Mouse (Mus musculus) heart, adult 18-20 months (tissue): ENCODE results near the gene Cytl1. TPM values are rescaled to one million over a fixed set of nuclear protein-coding genes. Genes with fewer than 3 reads are reported as not detected.
A peak's percentile ranks its signal among the peaks of the same experiment; 100 is the strongest.

Experiments
- DNase-seq, 2 experiments: peaks; one replicate each; pipeline ENCODE4 v3.0.0; 2021 to 2022; ENCODE audit warnings: mixed read lengths in 1 of 2
- long read RNA-seq, 2 experiments: library from polyadenylated mRNA; stranded (forward); transcript quantifications; one replicate each; pipeline ENCODE4 v2.0.0; 2021
- total RNA-seq, 2 experiments: library from RNA; stranded (reverse); gene quantifications; 2 replicates each; pipeline ENCODE4 v1.2.3; 2021

The Cytl1 gene
- 10 to 100 TPM; 22.8 to 36.8 TPM for total RNA-seq
- long read RNA-seq, experiment 1, transcript Cytl1-201 (4 exons, 974 nt): major isoform, 18 of 19 reads
- long read RNA-seq, experiment 1, partial matches to known transcripts: 1 of 19 reads
- long read RNA-seq, experiment 1, other reads (novel, unspliced or antisense): 0 of 19 reads
- long read RNA-seq, experiment 2, transcript Cytl1-201 (4 exons, 974 nt): major isoform, 14 of 16 reads
- long read RNA-seq, experiment 2, partial matches to known transcripts: 2 of 16 reads
- long read RNA-seq, experiment 2, other reads (novel, unspliced or antisense): 0 of 16 reads

DNA sequence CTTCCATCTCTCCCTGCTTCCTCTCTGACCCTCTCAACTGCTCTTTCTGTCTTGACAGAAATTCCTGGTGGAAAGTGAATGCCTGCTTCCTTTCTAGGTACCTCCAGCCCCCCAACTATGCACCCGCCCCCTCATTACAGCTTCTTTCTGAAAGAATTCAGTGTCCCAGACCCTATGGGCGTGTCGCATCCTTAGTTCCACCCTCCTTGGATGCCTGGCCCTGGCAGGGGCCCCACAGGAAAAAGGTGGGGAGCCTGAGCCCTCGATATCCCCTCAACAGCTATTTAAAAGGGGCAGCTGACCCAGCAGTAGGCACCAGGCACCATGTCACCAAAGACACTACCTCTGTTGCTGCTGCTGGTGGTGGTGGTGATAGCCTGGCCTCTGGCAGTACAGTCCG is at the start of gene Cytl1:
TSS of gene Cytl1 (plus strand) at position 296 of the 400 bp plus-strand sequence.
- peak in 1 of 2 experiments; percentile 68 for DNase-seq

DNA sequence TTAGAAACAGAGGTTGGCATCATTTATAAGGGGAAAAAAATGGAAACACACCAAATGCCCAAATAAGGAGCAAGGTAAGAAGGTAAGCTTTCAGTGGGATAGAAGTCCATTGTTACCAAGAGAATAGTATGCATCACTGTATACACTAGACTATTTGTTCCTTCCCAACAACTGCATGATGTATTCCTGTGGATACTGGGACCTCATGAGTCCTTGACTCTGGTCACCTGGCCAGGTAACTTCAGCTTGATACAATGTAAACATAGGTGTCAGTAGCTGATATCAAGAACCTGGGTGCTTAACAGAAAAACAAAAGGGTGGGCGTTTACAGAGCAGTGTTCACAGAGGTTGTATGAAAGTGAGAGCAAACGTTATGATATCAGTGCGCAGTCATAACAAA is 42.6 kb upstream of the Cytl1 start:
- DNase-seq: no peak

DNA sequence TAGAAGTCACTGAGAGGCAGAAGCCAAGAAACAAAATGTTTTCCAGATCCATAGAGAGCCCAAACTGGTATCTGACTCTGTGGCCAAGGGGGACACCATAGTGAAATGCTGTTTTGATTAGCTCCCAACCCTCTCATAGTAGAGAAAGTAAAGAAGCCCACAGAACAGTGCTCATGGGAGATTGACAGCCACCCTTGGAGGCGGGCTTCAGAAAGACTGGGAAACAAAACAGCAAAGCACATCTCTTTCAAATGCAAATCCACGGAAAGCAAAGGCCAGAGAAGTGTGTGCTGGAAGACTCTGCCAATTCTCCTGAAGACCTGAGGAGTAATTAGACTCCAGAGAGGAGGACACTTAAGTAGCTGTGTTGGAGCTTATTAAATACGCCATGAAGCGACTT is 39.5 kb upstream of the Cytl1 start:
- DNase-seq: no peak

DNA sequence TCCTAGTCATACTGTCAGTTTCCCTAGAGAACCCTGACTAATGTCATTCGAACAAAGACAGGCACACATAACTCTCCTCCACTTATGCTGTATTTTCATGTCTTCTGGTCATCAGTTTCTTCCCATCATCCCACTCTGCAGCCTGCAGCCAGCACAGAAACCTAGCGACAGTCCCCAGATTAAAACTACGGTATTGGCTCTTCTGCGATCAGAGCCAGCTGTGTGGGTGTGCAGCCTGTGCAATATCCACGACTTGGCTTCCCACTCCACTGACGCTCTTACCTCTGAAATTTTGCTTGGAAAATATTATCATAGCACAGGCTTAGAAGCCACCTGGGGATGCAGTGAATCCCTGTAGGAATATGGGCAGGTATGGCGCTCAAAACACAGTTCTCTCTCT is 38.0 kb upstream of the Cytl1 start:
- DNase-seq: no peak

DNA sequence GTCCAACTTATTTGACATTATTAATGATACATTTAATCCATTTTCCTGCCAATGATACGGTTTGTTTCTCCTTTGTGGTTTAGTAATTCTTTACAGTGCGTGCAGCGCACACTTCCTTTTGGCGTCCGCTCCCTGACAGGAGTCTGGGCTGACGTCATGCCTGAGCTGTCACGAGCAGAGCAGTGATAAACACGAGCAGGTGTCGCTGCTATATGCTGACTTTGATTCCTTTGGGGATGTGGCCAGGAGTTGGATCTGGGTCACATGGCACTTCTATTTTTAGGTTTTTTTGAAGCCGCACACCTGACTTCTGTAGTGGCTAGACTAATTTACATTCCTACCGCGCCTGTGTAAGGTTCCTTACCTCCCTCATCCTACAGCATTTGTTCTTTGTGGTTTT is 35.6 kb upstream of the Cytl1 start:
- DNase-seq: peak; percentile 40 to 41

DNA sequence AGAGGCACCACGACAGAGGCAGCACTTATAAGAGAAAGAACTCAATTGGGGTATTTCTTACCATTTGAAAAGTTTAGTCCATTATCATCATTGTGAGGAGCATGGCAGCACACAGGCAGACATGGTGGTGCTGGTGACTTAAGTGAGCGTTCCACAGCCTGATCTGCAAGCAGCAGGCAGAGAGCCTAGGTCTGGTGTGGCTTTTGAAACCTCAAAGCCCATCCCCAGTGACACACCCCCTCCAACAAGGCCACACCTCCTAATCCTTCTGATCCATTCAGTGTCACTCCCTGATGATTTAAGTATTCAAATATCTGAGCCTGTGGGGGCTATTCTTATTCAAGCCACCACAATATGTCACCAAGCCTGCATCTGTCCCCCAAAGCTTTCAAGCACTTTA is 30.4 kb upstream of the Cytl1 start:
- no peak for DNase-seq

DNA sequence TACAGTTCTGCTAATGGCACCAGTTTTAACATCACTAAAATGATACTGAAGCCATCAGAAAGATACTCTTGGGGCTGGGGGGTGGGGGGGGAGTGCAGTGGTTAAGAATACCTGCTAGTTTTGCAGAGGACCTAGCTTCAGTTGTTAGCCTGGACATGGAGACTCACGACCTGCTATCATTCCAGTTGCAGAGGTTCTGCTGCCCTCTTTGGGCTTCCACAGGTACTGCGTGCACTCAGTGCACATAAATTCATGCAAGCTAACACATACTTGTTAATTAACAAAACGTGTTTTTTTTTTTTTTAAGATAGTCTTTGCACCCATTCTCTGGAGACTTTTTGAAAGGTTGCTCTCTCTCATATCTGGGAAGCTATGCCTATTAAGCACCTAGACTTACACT is 27.2 kb upstream of the Cytl1 start:
- no peak for DNase-seq

DNA sequence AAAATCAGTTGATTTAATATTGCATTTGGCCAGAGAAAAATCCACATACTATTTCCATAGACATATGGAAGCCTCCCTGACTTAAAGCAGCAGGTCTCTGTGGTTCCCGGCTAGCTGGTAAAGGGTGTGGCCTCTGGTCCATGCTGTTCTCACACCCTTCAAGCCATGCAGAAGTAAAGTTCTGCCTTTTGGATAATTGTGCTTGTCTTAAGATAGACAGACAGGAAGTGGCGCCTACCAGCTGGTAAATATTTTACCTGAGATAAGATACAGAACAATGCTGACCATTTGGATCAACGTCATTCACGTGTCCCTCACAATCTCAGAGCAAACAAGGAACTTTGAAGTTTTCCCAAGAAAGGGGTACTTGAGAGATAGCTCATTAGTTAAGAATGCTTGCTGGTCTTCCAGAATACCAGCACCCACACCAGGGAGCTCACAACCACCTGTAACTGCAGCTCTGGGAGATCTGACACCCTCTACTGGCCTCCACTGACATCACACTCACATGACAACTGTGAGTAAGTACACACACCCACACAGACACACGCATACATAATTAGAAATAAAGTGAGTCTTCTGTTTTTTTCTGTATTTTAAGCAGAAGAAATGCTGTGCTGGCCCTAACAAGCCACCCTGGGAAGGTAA is 25.9 kb upstream of the Cytl1 start:
- no peak for DNase-seq

DNA sequence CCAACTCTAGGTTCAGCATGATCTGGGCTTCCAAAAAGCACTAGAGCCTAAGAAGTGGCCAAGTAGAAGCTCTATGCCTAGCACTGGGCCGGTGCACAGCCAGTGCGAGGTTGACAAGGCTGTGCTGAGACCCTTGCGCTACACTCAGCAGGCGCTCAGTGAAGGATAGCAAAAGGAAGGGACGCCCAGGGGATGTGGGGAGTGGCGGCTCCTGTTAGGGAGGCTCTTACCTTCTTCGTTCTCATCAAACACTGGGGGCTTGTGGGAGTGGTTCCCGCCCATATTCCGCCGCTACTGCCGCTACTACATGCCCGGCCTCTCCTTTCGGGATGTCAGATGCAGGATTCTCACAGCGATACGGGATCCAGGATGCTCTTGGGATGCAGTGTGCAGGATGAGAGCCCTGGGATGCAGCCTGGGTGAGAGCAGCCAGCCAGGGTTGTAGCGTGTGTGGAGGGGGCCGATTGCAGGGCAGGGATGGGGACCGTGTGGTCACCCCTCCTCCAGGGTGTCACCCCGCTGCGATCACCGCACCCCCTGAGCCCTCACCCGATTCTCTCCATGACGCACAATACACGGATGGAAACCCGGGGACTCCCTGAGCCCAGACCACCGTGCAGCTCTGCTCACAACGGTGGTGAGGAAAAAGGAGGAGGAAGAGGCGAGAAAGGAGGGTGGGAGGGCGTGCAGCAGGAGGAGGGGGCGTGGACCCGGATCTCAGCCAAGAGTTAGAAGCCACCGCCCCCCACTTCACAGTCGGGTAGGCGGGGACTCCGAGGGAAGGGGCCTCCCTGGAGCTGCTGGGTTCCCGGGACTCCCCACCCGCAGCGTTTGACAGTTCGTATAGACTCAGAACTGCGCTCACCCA is 18.6 kb upstream of the Cytl1 start, which contains the start of gene Stk32b:
TSS of gene Stk32b (minus strand) at position 667 of the 868 bp plus-strand sequence.
- peak; percentile 35 to 39 for DNase-seq

DNA sequence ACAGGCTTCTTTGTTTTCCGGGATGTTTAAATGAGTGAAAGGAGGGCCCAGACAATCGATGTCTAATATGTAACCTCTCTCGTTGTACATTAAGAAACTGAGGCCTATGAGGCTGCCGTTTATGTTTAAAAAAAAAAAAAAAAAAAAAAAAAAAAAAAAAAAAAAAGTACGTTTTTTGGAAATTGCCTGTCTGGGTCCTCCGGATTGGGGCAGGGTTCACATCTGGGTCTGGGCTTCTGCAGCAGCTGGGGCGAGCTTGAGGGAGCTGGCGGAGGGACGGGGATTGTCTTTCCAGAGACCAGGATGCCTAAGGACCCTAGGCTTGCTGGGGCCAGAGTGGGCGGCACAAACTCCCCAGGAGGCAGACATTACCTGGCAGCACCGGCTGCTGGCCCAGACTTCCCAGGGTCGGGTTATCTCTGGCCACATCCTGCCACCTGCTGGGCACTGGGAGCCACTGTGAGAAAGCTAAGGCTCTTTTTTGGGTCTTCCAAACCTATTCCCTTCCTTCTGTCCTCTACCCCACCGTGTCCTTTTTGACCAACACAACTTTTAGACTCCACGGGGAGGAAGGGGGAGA is 17.8 kb upstream of the Cytl1 start:
- DNase-seq: peak; percentile 46 to 68

DNA sequence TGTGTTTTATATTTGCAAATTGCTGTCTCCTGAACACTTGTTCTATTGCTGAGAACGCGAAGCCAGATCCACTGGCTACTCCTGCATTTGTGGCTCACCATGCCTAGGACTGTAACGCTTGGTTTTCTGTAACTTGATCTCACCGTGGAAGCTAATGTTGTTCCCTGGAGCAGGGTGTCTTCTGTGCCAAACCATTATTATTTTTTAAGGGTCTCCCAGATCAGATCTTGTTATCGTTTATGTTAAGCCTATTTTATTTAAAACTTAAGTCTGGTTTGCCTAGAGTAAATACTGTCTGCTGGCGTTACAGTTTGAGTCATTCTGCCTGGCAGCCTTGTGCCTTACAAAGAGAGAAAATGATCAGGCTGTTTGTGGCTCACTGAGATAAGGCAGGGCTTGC is 14.6 kb upstream of the Cytl1 start:
- DNase-seq: no peak

DNA sequence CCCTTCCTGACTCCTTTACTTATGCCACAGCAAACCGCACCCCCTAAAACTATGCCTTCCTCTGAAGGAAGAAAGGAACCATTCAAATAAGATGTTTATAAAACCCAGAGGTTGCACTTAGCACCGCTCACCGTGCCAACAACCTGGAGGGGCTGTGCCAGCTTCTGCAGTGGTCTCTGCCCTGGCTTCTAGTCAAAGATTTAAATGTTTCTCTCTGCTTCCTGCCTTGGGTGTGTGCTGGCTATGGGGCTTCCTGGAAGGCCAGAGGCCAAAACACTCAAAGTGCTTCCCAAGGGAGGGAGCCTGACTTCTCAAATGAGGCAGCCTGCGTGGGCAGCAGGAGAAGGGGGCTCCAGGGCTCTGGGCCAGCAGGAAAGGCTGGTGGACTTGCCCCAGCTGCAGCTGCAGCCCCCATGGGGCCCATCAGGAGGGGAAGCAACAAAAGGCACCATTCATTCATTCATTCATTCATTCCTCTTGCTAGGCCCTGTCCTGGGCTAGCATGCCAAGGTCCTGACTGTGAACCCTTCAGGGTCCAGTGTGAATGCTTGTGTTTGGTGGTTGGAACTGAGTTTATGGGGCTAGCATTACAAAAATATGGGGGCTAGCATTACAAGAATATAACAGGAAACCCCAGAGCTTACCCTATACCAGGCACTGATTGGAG is 10.0 kb upstream of the Cytl1 start:
- peak in 1 of 2 experiments; percentile 51 for DNase-seq

DNA sequence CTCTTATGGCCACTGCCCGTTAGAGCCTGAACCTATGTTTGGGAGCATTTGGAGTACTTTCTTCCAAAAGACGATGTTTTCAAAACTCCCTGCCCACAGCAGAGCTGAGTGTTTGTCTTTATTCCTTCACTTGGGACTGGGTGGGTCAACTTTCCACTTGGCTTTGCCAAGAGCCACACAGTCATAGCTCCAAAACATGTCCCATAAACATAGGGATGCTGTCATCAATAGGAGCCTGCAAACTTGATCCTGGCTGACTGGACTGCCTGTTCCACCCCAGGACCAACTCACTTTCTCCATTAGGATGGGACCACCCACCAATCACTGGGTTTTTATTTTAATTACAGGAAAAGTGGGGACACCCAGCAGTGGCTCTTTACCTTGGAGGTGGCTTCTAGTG is 4.5 kb upstream of the Cytl1 start:
- DNase-seq: peak; percentile 52 to 78

DNA sequence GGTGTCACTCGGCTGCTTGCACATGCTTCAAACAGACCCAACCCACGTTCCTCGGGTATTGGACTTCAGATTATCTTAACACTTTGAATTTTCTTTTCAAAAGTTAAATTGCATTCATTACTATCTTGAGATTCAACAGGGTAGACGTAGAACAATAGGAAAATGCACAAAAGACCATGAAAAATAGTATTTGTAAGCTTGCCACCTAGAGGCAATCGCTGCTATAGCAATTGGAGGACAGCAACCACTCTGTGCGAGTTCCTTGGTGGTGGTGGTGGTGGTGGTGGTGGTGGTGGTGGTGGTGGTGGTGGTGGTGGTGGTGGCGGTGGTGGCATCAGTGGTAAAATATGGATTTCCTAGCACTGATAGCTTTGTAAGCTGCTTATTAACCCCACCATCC is 894 bp downstream of the Cytl1 start:
- no peak for DNase-seq

DNA sequence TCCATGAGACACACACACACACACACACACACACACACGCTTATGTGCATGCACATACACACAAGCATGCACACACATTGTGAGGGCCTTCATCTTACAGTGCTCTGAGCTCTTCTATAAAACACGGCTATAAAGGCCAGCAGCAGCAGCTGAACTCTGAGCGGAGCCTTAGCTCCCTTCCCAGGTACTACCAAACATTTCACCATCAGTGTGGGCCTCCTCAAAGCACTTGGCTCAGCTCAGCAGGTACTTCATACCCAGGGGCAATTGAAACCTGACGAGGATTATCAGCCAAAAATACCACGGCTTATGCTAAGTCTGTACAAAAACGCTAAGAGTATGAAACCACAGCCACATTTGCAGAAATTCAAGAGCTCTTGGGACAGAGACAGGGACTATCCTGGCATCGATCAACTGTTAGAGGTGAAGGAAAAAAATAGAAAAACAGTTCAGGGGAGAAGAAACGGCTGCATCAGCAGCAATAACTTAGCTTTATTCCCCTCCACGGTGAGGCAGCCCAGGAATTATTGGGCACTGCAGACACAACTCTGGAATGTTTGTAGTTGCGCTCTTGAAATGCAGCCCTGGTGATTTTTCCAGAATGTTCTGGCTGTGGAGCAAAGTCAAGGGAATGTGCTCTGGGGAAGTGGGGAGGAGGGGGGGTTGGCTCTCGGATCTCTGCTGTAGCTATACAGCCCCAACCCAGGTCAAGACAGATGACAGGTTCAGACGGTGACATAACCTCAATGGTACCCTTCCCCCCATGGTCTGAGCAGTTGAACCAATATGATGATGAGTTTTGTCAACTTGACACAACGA is 8.8 kb downstream of the Cytl1 start:
- no peak for DNase-seq

DNA sequence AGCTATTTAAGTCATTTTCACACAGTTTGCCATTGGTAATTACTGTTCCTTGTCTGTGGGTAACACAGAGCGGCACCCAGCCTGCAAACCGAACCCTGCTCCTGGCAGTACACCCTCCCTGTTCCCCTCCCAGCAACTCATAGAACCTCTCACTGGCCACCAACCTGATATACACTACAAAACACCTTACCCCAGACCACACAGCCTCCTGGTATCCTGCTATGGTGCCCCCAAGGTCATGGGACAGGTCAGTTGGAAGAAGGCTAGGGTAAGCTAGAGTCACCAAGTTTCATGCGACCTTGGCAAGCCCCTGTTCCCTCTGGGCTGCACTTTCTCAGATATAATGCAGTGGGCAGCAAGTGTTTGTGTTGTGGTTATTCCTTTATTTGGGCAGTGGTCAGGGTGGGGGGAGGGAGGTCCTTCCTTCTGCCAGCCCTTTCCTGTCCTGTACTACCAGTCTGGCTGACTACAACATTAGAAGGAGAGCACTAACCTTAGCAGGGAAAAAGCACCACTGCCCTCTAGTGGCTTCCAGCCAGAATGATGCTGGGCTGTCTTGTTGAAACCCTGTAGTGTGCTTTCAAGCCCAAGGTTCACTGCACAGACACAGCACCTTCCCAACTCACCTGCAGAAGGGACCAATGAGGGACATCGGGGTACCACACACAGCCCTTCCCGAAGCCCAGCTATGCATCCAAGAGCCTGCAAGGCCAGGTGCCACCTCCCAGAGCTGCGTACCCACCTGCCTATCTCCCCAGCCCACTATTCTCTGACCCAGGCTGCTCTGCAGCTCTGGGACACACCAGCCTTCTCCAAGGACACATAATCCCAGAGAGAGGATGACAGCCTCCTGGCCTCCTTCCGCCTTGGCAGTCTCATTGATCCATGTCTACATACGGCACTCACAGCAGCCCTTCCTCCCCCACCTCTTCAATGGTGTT is 17.0 kb downstream of the Cytl1 start:
- DNase-seq: peak; percentile 61 to 78

DNA sequence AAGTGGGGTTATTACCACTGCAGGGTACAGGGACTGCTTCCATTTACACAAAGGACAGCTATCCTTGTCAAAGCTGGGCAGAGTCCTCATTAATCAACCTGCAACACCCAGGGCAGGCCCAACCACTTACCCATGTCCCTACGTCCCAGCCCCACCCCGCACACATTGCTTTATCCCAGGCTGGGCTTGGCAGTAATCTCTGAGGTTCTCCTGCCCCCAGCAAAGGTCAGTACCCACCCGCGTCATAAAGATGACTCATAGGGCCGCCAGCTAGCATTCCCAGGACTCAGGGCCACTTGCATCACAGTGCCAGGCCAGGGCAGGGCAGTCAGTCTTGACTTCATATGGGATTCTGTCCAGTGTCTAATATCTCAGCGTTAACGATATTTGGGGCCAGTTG is 18.0 kb downstream of the Cytl1 start:
- DNase-seq: no peak

DNA sequence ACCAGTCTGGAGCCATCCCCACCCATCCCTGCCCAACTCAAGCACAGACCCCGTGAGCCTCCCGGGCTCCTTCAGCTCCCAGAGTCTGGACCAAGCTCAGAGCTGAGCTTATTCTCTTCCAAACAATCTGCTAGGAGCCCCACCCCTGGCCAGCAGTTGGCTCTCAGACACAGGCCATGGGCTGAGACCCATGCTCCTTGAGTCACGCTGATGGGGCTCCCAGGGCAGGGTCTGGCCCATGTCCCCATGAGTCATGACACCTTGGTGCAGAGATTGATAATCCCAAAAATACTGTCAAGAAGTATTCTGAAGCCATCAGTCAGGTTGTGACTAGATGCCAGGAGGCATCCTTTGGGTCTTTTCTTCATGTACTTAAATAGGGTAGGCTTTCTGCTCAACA is 26.7 kb downstream of the Cytl1 start:
- peak in 1 of 2 experiments; percentile 38 for DNase-seq

DNA sequence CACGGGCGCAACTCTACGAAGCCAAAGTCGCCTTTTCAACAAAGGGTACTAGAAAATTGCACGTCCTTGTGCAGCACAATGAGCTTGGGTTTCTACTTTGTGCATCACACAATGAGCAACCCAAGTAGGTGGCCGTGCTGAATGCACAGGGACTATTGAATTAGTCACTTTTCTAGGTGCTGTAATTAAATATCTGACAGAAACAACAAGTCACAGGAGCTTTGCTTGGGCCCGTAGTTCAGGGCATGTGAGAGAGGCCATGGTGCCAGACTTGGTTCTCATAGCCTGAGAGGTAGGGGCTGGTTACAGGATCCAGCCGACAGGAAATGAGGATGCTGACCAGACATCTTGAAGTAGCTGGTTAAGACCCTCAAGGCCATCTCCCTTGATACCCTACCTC is 30.5 kb downstream of the Cytl1 start:
- no peak for DNase-seq

DNA sequence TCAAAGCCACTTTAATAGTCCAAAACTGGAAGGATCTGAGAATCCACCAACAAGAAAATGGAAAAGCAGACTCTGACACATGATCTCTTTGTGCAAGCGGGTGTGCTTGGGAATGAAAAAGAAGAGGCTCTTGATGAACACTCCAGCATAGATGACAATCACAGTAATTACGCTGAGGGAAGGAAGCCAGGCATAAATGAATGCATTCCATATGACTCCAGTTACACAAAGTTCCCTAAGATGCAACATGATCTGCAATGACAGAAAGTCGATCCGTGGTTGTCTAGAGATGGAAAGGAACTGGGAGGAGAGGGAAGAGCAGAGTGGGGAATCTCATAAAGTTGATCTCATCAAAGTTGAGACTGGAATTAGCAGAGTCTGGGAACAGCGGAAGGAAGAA is 31.9 kb downstream of the Cytl1 start:
- no peak for DNase-seq
